Mouse (Mus musculus) mouse embryonic stem cell (cell line): Measurements from ENCODE around the gene 4932438H23Rik.

Experiments
- in situ Hi-C, 2 experiments: fragments of 300-500 bp; cut with MboI; formaldehyde crosslinking; loops; 1 replicate in 1 of 2; 3 replicates in 1 of 2; pipeline ENCODE4 v1.14.3; 2019 to 2020; ENCODE audit warnings: low sequenced_read_pairs in 2 of 2, low pct_unique_long_range_greater_than_20kb in 1 of 2, mixed read lengths in 1 of 2; ENCODE audit not compliant: unreplicated experiment in 1 of 2

4932438H23Rik gene

GRCm38 (mm10) chr16:91029161-91029743, 65.7 kb downstream of the 4932438H23Rik start:
- in situ Hi-C loops, result no loop called here

- in situ Hi-C loops, result no loop called here
Measured at GRCm38 (mm10) chr16:91026290-91026689, 68.6 kb downstream of the 4932438H23Rik start.

- in situ Hi-C loops, result no loop called here
Measured at GRCm38 (mm10) chr16:91023384-91023783, 71.5 kb downstream of the 4932438H23Rik start.

GRCm38 (mm10) chr16:91020842-91021483, 74.0 kb downstream of the 4932438H23Rik start:
- in situ Hi-C loops, result no loop called here

- in situ Hi-C loops, result no loop called here
Measured at GRCm38 (mm10) chr16:91019476-91019875, 75.4 kb downstream of the 4932438H23Rik start.

GRCm38 (mm10) chr16:91015761-91016160, 79.2 kb downstream of the 4932438H23Rik start:
- in situ Hi-C loops, result no loop called here

GRCm38 (mm10) chr16:91011847-91012246, 83.1 kb downstream of the 4932438H23Rik start:
- in situ Hi-C loops, result no loop called here

GRCm38 (mm10) chr16:91011021-91011683, 83.8 kb downstream of the 4932438H23Rik start, which contains the start of gene Synj1:
Gene Synj1, minus strand, starts transcription at chr16:91011308.
- in situ Hi-C loops, result no loop called here

- in situ Hi-C loops, result no loop called here
Measured at GRCm38 (mm10) chr16:91010581-91011020, 84.3 kb downstream of the 4932438H23Rik start.

- in situ Hi-C loops, result no loop called here
Measured at GRCm38 (mm10) chr16:91009942-91010529, 84.9 kb downstream of the 4932438H23Rik start.

- in situ Hi-C loops, result no loop called here
Measured at GRCm38 (mm10) chr16:91004915-91005538, 89.9 kb downstream of the 4932438H23Rik start.
